Mouse (Mus musculus): Measurements from ENCODE around the gene Gm1043. TPM values are rescaled to one million over a fixed set of nuclear protein-coding genes. Genes with fewer than 3 reads are reported as not detected.

Gm1043 gene
- polyA plus RNA-seq, 2 experiments, result 0.96 TPM; not detected in 1

GRCm38 (mm10) chr5:37131841-37132240 is 46.7 kb downstream of the Gm1043 start:
- 49% methylated on average over 4 of the region's 4 CpGs for WGBS

GRCm38 (mm10) chr5:37141745-37142144 is 56.6 kb downstream of the Gm1043 start:
- H3K36me3 ChIP-seq (ENCODE audit: control insufficient read depth, insufficient read depth, low read length), result no peaks in the 10 kb centered on the region
- TF ChIP-seq POLR2A (IDR thresholded peaks at IDR 0.05; ENCODE audit: borderline replicate concordance, extremely low read depth, insufficient read depth, insufficient read length), result no peak
- H3K4me3 ChIP-seq (replicated peaks; ENCODE audit: low read length), result no peak overlapping the region
- no peaks in the 10 kb centered on the region for H3K9me3 ChIP-seq (ENCODE audit: control insufficient read depth, low read length)
- no peak for DNase-seq (ENCODE audit: low spot score)
- no peaks in the 10 kb centered on the region for H3K4me1 ChIP-seq (ENCODE audit: control insufficient read depth, insufficient read depth, low read length)
- H3K9ac ChIP-seq (ENCODE audit: low read depth, low read length, severe bottlenecking), result no peak overlapping the region
- 78% methylated on average over 8 of the region's 8 CpGs for WGBS
- H3K27ac ChIP-seq (replicated peaks; ENCODE audit: low read depth, low read length), result no peak overlapping the region
- no peak overlapping the region for H3K4me2 ChIP-seq (replicated peaks; ENCODE audit: low read depth, low read length, severe bottlenecking)
- ATAC-seq (ENCODE audit: low FRiP score, low read depth), result no peak
- no peaks in the 10 kb centered on the region for H3K27me3 ChIP-seq (ENCODE audit: control insufficient read depth, insufficient read depth, low read length)

More at GRCm38 (mm10) chr5:37131841-37132240, 46.7 kb downstream of the Gm1043 start:
- H3K9ac ChIP-seq (ENCODE audit: low read depth, low read length, severe bottlenecking), result no peak overlapping the region
- no peak for ATAC-seq (ENCODE audit: low FRiP score, low read depth)
- H3K27me3 ChIP-seq (ENCODE audit: control insufficient read depth, insufficient read depth, low read length), result no peaks in the 10 kb centered on the region
- H3K4me1 ChIP-seq (ENCODE audit: control insufficient read depth, insufficient read depth, low read length), result no peaks in the 10 kb centered on the region
- no peak overlapping the region for H3K4me2 ChIP-seq (replicated peaks; ENCODE audit: low read depth, low read length, severe bottlenecking)
- DNase-seq (ENCODE audit: low spot score), result peak; percentile 66
- no peaks in the 10 kb centered on the region for H3K36me3 ChIP-seq (ENCODE audit: control insufficient read depth, insufficient read depth, low read length)
- no peak overlapping the region for H3K4me3 ChIP-seq (replicated peaks; ENCODE audit: low read length)
- no peak overlapping the region for H3K27ac ChIP-seq (replicated peaks; ENCODE audit: low read depth, low read length)
- H3K9me3 ChIP-seq (ENCODE audit: control insufficient read depth, low read length), result no peaks in the 10 kb centered on the region
- no peak for TF ChIP-seq POLR2A (IDR thresholded peaks at IDR 0.05; ENCODE audit: borderline replicate concordance, extremely low read depth, insufficient read depth, insufficient read length)

GRCm38 (mm10) chr5:37147536-37147935 is 62.4 kb downstream of the Gm1043 start:
- DNase-seq (ENCODE audit: low spot score), result peak; percentile 17
- no peak overlapping the region for H3K9ac ChIP-seq (ENCODE audit: low read depth, low read length, severe bottlenecking)
- no peaks in the 10 kb centered on the region for H3K36me3 ChIP-seq (ENCODE audit: control insufficient read depth, insufficient read depth, low read length)
- H3K27ac ChIP-seq (replicated peaks; ENCODE audit: low read depth, low read length), result no peak overlapping the region
- H3K4me3 ChIP-seq (replicated peaks; ENCODE audit: low read length), result no peak overlapping the region
- ATAC-seq (ENCODE audit: low FRiP score, low read depth), result no peak
- no peaks in the 10 kb centered on the region for H3K4me1 ChIP-seq (ENCODE audit: control insufficient read depth, insufficient read depth, low read length)
- no peak for TF ChIP-seq POLR2A (IDR thresholded peaks at IDR 0.05; ENCODE audit: borderline replicate concordance, extremely low read depth, insufficient read depth, insufficient read length)
- no peaks in the 10 kb centered on the region for H3K27me3 ChIP-seq (ENCODE audit: control insufficient read depth, insufficient read depth, low read length)
- WGBS, result 11% methylated on average over 4 of the region's 4 CpGs
- H3K4me2 ChIP-seq (replicated peaks; ENCODE audit: low read depth, low read length, severe bottlenecking), result no peak overlapping the region
- H3K9me3 ChIP-seq (ENCODE audit: control insufficient read depth, low read length), result no peaks in the 10 kb centered on the region

- no peak overlapping the region for H3K9ac ChIP-seq (ENCODE audit: low read depth, low read length, severe bottlenecking)
- no peak for ATAC-seq (ENCODE audit: low FRiP score, low read depth)
- no peak for DNase-seq (ENCODE audit: low spot score)
- no peak overlapping the region for H3K4me3 ChIP-seq (replicated peaks; ENCODE audit: low read length)
- WGBS, result 73% methylated on average over 5 of the region's 5 CpGs
- no peak overlapping the region for H3K27ac ChIP-seq (replicated peaks; ENCODE audit: low read depth, low read length)
- no peaks in the 10 kb centered on the region for H3K4me1 ChIP-seq (ENCODE audit: control insufficient read depth, insufficient read depth, low read length)
- H3K4me2 ChIP-seq (replicated peaks; ENCODE audit: low read depth, low read length, severe bottlenecking), result no peak overlapping the region
- no peaks in the 10 kb centered on the region for H3K36me3 ChIP-seq (ENCODE audit: control insufficient read depth, insufficient read depth, low read length)
- no peaks in the 10 kb centered on the region for H3K27me3 ChIP-seq (ENCODE audit: control insufficient read depth, insufficient read depth, low read length)
- no peak for TF ChIP-seq POLR2A (IDR thresholded peaks at IDR 0.05; ENCODE audit: borderline replicate concordance, extremely low read depth, insufficient read depth, insufficient read length)
- H3K9me3 ChIP-seq (ENCODE audit: control insufficient read depth, low read length), result no peaks in the 10 kb centered on the region
These were observed 65.5 kb downstream of the Gm1043 start for GRCm38 (mm10) chr5:37150650-37151049.

GRCm38 (mm10) chr5:37154472-37154871 is 69.3 kb downstream of the Gm1043 start:
- no peaks in the 10 kb centered on the region for H3K4me1 ChIP-seq (ENCODE audit: control insufficient read depth, insufficient read depth, low read length)
- no peaks in the 10 kb centered on the region for H3K27me3 ChIP-seq (ENCODE audit: control insufficient read depth, insufficient read depth, low read length)
- 75% methylated on average over 7 of the region's 7 CpGs for WGBS
- no peak overlapping the region for H3K4me2 ChIP-seq (replicated peaks; ENCODE audit: low read depth, low read length, severe bottlenecking)
- TF ChIP-seq POLR2A (IDR thresholded peaks at IDR 0.05; ENCODE audit: borderline replicate concordance, extremely low read depth, insufficient read depth, insufficient read length), result no peak
- no peak overlapping the region for H3K27ac ChIP-seq (replicated peaks; ENCODE audit: low read depth, low read length)
- no peak overlapping the region for H3K4me3 ChIP-seq (replicated peaks; ENCODE audit: low read length)
- no peaks in the 10 kb centered on the region for H3K36me3 ChIP-seq (ENCODE audit: control insufficient read depth, insufficient read depth, low read length)
- H3K9ac ChIP-seq (ENCODE audit: low read depth, low read length, severe bottlenecking), result no peak overlapping the region
- ATAC-seq (ENCODE audit: low FRiP score, low read depth), result no peak
- no peaks in the 10 kb centered on the region for H3K9me3 ChIP-seq (ENCODE audit: control insufficient read depth, low read length)
- DNase-seq (ENCODE audit: low spot score), result no peak

GRCm38 (mm10) chr5:37158408-37158807 is 73.2 kb downstream of the Gm1043 start:
- no peak overlapping the region for H3K4me2 ChIP-seq (replicated peaks; ENCODE audit: low read depth, low read length, severe bottlenecking)
- H3K4me3 ChIP-seq (replicated peaks; ENCODE audit: low read length), result no peak overlapping the region
- TF ChIP-seq POLR2A (IDR thresholded peaks at IDR 0.05; ENCODE audit: borderline replicate concordance, extremely low read depth, insufficient read depth, insufficient read length), result no peak
- ATAC-seq (ENCODE audit: low FRiP score, low read depth) (no peak), DNase-seq (ENCODE audit: low spot score) (no peak)
- H3K36me3 ChIP-seq (ENCODE audit: control insufficient read depth, insufficient read depth, low read length), result no peaks in the 10 kb centered on the region
- H3K27ac ChIP-seq (replicated peaks; ENCODE audit: low read depth, low read length), result no peak overlapping the region
- no peak overlapping the region for H3K9ac ChIP-seq (ENCODE audit: low read depth, low read length, severe bottlenecking)
- no peaks in the 10 kb centered on the region for H3K9me3 ChIP-seq (ENCODE audit: control insufficient read depth, low read length)
- peaks cover 25% of the 10 kb centered on the region for H3K27me3 ChIP-seq (ENCODE audit: control insufficient read depth, insufficient read depth, low read length)
- WGBS, result 77% methylated on average over 7 of the region's 7 CpGs
- peaks cover 3% of the 10 kb centered on the region; the same call in 1 of the 2 replicates for H3K4me1 ChIP-seq (ENCODE audit: control insufficient read depth, insufficient read depth, low read length)
